Mouse (Mus musculus) erythroblast, adult 5-6 weeks (primary cell): Measurements from ENCODE around the gene Micall2. TPM values are rescaled to one million over a fixed set of nuclear protein-coding genes. Genes with fewer than 3 reads are reported as not detected.
"Not testable (repeated sequence)": the region's sequence is repeated elsewhere in the genome, so short reads cannot be mapped to it uniquely, and the experiment has no call there.

Experiments used
- ATAC-seq: replicated peaks from 2 replicates; pipeline ENCODE4 v1.8.0; 2016; ENCODE audit warnings: moderate number of reproducible peaks, mild to moderate bottlenecking, moderate TSS enrichment, inconsistent platforms; ENCODE audit not compliant: poor library complexity, low FRiP score, severe bottlenecking
- total RNA-seq, 2 experiments: library from RNA; stranded (forward) in 1 of 2; stranded (reverse) in 1 of 2; fragments of 150-400 nt in 1 of 2; fragments of 200-764, 138-1000 nt in 1 of 2; gene quantifications; 2 replicates each; pipeline versions ENCODE4 v1.2.3 to v1.2.4; 2015 to 2017; ENCODE audit warnings: low replicate concordance in 2 of 2

Micall2 gene
- 9.0 and 11.1 TPM in 2 replicates for total RNA-seq (2015; ENCODE audit: low replicate concordance)
- total RNA-seq (2017; ENCODE audit: low replicate concordance): 12.2 and 21.9 TPM in 2 replicates

GRCm38 (mm10) chr5:139735677-139736503, at the start of gene Micall2:
Gene Micall2 (minus strand): TSS chr5:139736336.
- peak; percentile 59 for ATAC-seq

- no peak for ATAC-seq
Measured at GRCm38 (mm10) chr5:139781406-139781805, 45.3 kb upstream of the Micall2 start.

GRCm38 (mm10) chr5:139776966-139777365, 40.8 kb upstream of the Micall2 start:
- ATAC-seq: no peak

- ATAC-seq: peak; percentile 92
Measured at GRCm38 (mm10) chr5:139775216-139775926, 39.2 kb upstream of the Micall2 start, which contains the start of gene Ints1. Gene Ints1 (minus strand): TSS chr5:139775674.

GRCm38 (mm10) chr5:139768216-139768615, 32.1 kb upstream of the Micall2 start:
- ATAC-seq: no peak

GRCm38 (mm10) chr5:139764296-139764695, 28.2 kb upstream of the Micall2 start:
- peak; percentile 54; the same call in 1 of the 2 replicates for ATAC-seq

GRCm38 (mm10) chr5:139758096-139758495, 22.0 kb upstream of the Micall2 start:
- ATAC-seq: no peak

GRCm38 (mm10) chr5:139756586-139756985, 20.4 kb upstream of the Micall2 start:
- no peak for ATAC-seq

GRCm38 (mm10) chr5:139756135-139756534, 20.0 kb upstream of the Micall2 start:
- no peak for ATAC-seq

GRCm38 (mm10) chr5:139754753-139755152, 18.6 kb upstream of the Micall2 start:
- peak; percentile 40; the same call in 1 of the 2 replicates for ATAC-seq

- ATAC-seq: peak; percentile 56
Measured at GRCm38 (mm10) chr5:139750535-139750934, 14.4 kb upstream of the Micall2 start.

- no peak for ATAC-seq
Measured at GRCm38 (mm10) chr5:139749413-139750125, 13.4 kb upstream of the Micall2 start.

- peak; percentile 75 for ATAC-seq
Measured at GRCm38 (mm10) chr5:139745771-139746170, 9.6 kb upstream of the Micall2 start.

- not testable (repeated sequence) for ATAC-seq
Measured at GRCm38 (mm10) chr5:139742640-139743039, 6.5 kb upstream of the Micall2 start.

- peak; percentile 65 for ATAC-seq
Measured at GRCm38 (mm10) chr5:139738592-139739315, 2.6 kb upstream of the Micall2 start.

GRCm38 (mm10) chr5:139737841-139738591, 1.9 kb upstream of the Micall2 start:
- ATAC-seq: peak; percentile 43

GRCm38 (mm10) chr5:139736504-139736940, 386 bp upstream of the Micall2 start:
- ATAC-seq: peak; percentile 3

GRCm38 (mm10) chr5:139734746-139735145, 1.4 kb downstream of the Micall2 start:
- no peak for ATAC-seq

- ATAC-seq: peak; percentile 47
Measured at GRCm38 (mm10) chr5:139734016-139734415, 2.1 kb downstream of the Micall2 start.
